Mouse (Mus musculus): ENCODE data around the gene Gm42906. TPM values are rescaled to one million over a fixed set of nuclear protein-coding genes. Genes with fewer than 3 reads are reported as not detected.
A peak's percentile ranks its signal among the peaks of the same experiment; 100 is the strongest.

Gene Gm42906
- polyA plus RNA-seq, 1 experiment from 2014 or later, result not detected

DNA sequence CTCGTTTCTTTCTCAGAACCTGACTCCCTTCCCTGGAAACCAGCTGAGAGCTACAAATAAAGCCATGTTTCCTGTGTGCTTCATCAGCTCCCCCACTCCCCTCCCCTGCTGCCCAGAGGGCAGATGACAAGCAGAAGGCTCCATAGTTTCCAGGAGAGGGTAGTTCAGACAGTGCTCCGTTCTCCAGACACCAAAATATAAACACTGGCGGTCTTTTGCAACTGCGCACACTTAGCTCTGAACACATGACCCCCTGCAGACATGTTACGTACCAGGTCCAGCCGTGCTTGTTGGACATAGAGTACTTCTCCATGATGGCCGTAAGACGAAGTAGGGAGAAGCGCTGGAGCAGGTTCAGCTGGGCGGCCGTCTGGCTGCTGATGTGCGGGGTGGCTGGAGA lies 367.5 kb downstream of the Gm42906 start:
- no peaks in the 10 kb centered on the region for H3K27me3 ChIP-seq (ENCODE audit: control insufficient read depth, insufficient read depth, low read depth, low read length)
- H3K4me2 ChIP-seq (ENCODE audit: low read depth, low read length), result no peak overlapping the region
- no peak overlapping the region for H3K9ac ChIP-seq (ENCODE audit: low read length)
- peaks cover 8% of the 10 kb centered on the region; the same call in 1 of the 2 replicates for H3K9me3 ChIP-seq (ENCODE audit: control insufficient read depth, low read length)
- peak; percentile 45; the same call in 1 of the 2 replicates for ATAC-seq (ENCODE audit: low read depth)
- no peak overlapping the region for H3K4me3 ChIP-seq (ENCODE audit: low read length)
- WGBS, result 50% methylated on average over 12 of the region's 12 CpGs
- H3K4me1 ChIP-seq (replicated peaks; ENCODE audit: control insufficient read depth, insufficient read depth, low read length), result peaks cover 22% of the 10 kb centered on the region
- peaks cover 29% of the 10 kb centered on the region for H3K36me3 ChIP-seq (ENCODE audit: control insufficient read depth, insufficient read depth, low read length)
- peak overlapping the region; percentile 70 for H3K27ac ChIP-seq (ENCODE audit: low read length)

GRCm38 (mm10) chr5:151059772-151060171 lies 368.2 kb downstream of the Gm42906 start:
- H3K4me3 ChIP-seq (ENCODE audit: low read length), result no peak overlapping the region
- no peaks in the 10 kb centered on the region for H3K27me3 ChIP-seq (ENCODE audit: control insufficient read depth, insufficient read depth, low read depth, low read length)
- H3K4me1 ChIP-seq (replicated peaks; ENCODE audit: control insufficient read depth, insufficient read depth, low read length), result peaks cover 29% of the 10 kb centered on the region
- no peak for ATAC-seq (ENCODE audit: low read depth)
- H3K36me3 ChIP-seq (ENCODE audit: control insufficient read depth, insufficient read depth, low read length), result peaks cover 33% of the 10 kb centered on the region
- H3K4me2 ChIP-seq (ENCODE audit: low read depth, low read length), result no peak overlapping the region
- peaks cover 8% of the 10 kb centered on the region; the same call in 1 of the 2 replicates for H3K9me3 ChIP-seq (ENCODE audit: control insufficient read depth, low read length)
- H3K27ac ChIP-seq (ENCODE audit: low read length), result no peak overlapping the region
- 75% methylated on average over 5 of the region's 5 CpGs for WGBS
- H3K9ac ChIP-seq (ENCODE audit: low read length), result no peak overlapping the region

GRCm38 (mm10) chr5:151059352-151059751 lies 368.6 kb downstream of the Gm42906 start:
- H3K4me3 ChIP-seq (ENCODE audit: low read length), result no peak overlapping the region
- H3K36me3 ChIP-seq (ENCODE audit: control insufficient read depth, insufficient read depth, low read length), result peaks cover 33% of the 10 kb centered on the region
- no peak overlapping the region for H3K4me2 ChIP-seq (ENCODE audit: low read depth, low read length)
- no peak overlapping the region for H3K27ac ChIP-seq (ENCODE audit: low read length)
- peaks cover 32% of the 10 kb centered on the region for H3K4me1 ChIP-seq (replicated peaks; ENCODE audit: control insufficient read depth, insufficient read depth, low read length)
- WGBS, result 88% methylated on average over 10 of the region's 10 CpGs
- ATAC-seq (ENCODE audit: low read depth), result no peak
- no peaks in the 10 kb centered on the region for H3K27me3 ChIP-seq (ENCODE audit: control insufficient read depth, insufficient read depth, low read depth, low read length)
- H3K9me3 ChIP-seq (ENCODE audit: control insufficient read depth, low read length), result peaks cover 8% of the 10 kb centered on the region; the same call in 1 of the 2 replicates
- no peak overlapping the region for H3K9ac ChIP-seq (ENCODE audit: low read length)

- H3K4me3 ChIP-seq (ENCODE audit: low read length), result no peak overlapping the region
- ATAC-seq (ENCODE audit: low read depth), result no peak
- peaks cover 30% of the 10 kb centered on the region for H3K36me3 ChIP-seq (ENCODE audit: control insufficient read depth, insufficient read depth, low read length)
- peaks cover 37% of the 10 kb centered on the region for H3K4me1 ChIP-seq (replicated peaks; ENCODE audit: control insufficient read depth, insufficient read depth, low read length)
- H3K27me3 ChIP-seq (ENCODE audit: control insufficient read depth, insufficient read depth, low read depth, low read length), result no peaks in the 10 kb centered on the region
- H3K9ac ChIP-seq (ENCODE audit: low read length), result no peak overlapping the region
- WGBS, result 84% methylated on average over 5 of the region's 5 CpGs
- H3K27ac ChIP-seq (ENCODE audit: low read length), result peak overlapping the region; percentile 3; the same call in 1 of the 2 replicates
- no peak overlapping the region for H3K4me2 ChIP-seq (ENCODE audit: low read depth, low read length)
- H3K9me3 ChIP-seq (ENCODE audit: control insufficient read depth, low read length), result peaks cover 8% of the 10 kb centered on the region; the same call in 1 of the 2 replicates
Measured at GRCm38 (mm10) chr5:151057716-151058115, 370.2 kb downstream of the Gm42906 start.

DNA sequence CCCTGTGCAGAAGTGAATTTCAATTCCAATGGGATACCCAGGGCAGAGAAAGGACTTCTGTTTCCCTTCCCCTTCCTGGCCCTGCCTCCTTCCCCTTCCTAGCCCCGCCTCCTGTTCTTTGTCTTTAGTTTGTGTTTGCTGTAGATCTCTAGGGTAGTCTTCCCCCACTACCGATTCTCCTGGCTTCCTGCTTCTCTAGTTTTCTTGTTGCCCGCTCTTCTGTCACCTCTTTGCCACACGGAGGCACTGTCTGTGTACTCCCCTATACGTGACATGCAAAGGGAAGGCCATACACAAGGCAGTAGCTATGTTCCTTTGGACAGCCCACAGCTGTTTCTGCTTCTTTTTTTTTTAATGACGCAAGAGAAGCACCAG lies 371.1 kb downstream of the Gm42906 start:
- Histone ChIP-seq H3K27ac (ENCODE audit: low read length) (peak overlapping the region; percentile 87), H3K27me3 (ENCODE audit: control insufficient read depth, insufficient read depth, low read depth, low read length) (no peaks in the 10 kb centered on the region), H3K36me3 (ENCODE audit: control insufficient read depth, insufficient read depth, low read length) (peaks cover 28% of the 10 kb centered on the region), H3K4me3 (ENCODE audit: low read length) (no peak overlapping the region), H3K4me1 (replicated peaks; ENCODE audit: control insufficient read depth, insufficient read depth, low read length) (peaks cover 37% of the 10 kb centered on the region), H3K4me2 (ENCODE audit: low read depth, low read length) (peak overlapping the region; percentile 37; the same call in 1 of the 2 replicates), H3K9ac (ENCODE audit: low read length) (peak overlapping the region; percentile 36; the same call in 1 of the 2 replicates), H3K9me3 (ENCODE audit: control insufficient read depth, low read length) (peaks cover 4% of the 10 kb centered on the region; the same call in 1 of the 2 replicates)
- WGBS, result 29% methylated on average over 6 of the region's 6 CpGs
- peak; percentile 77 for ATAC-seq (ENCODE audit: low read depth)

- Histone ChIP-seq H3K27me3 (ENCODE audit: control insufficient read depth, insufficient read depth, low read depth, low read length) (no peaks in the 10 kb centered on the region), H3K4me2 (ENCODE audit: low read depth, low read length) (peak overlapping the region; percentile 37), H3K4me1 (replicated peaks; ENCODE audit: control insufficient read depth, insufficient read depth, low read length) (peaks cover 37% of the 10 kb centered on the region), H3K9ac (ENCODE audit: low read length) (peak overlapping the region; percentile 36; the same call in 1 of the 2 replicates), H3K36me3 (ENCODE audit: control insufficient read depth, insufficient read depth, low read length) (peaks cover 24% of the 10 kb centered on the region), H3K4me3 (ENCODE audit: low read length) (no peak overlapping the region), H3K27ac (ENCODE audit: low read length) (peak overlapping the region; percentile 87), H3K9me3 (ENCODE audit: control insufficient read depth, low read length) (peaks cover 3% of the 10 kb centered on the region; the same call in 1 of the 2 replicates)
- ATAC-seq (ENCODE audit: low read depth), result no peak
- 33% methylated on average over 12 of the region's 12 CpGs for WGBS
Measured at GRCm38 (mm10) chr5:151056255-151056919, 371.6 kb downstream of the Gm42906 start.

GRCm38 (mm10) chr5:151055426-151056090 lies 372.4 kb downstream of the Gm42906 start:
- peak overlapping the region; percentile 87 for H3K27ac ChIP-seq (ENCODE audit: low read length)
- WGBS, result 88% methylated on average over 11 of the region's 11 CpGs
- no peak overlapping the region for H3K4me3 ChIP-seq (ENCODE audit: low read length)
- H3K4me1 ChIP-seq (replicated peaks; ENCODE audit: control insufficient read depth, insufficient read depth, low read length), result peaks cover 35% of the 10 kb centered on the region
- ATAC-seq (ENCODE audit: low read depth), result no peak
- no peaks in the 10 kb centered on the region for H3K27me3 ChIP-seq (ENCODE audit: control insufficient read depth, insufficient read depth, low read depth, low read length)
- H3K9me3 ChIP-seq (ENCODE audit: control insufficient read depth, low read length), result peaks cover 3% of the 10 kb centered on the region; the same call in 1 of the 2 replicates
- no peak overlapping the region for H3K4me2 ChIP-seq (ENCODE audit: low read depth, low read length)
- no peak overlapping the region for H3K9ac ChIP-seq (ENCODE audit: low read length)
- H3K36me3 ChIP-seq (ENCODE audit: control insufficient read depth, insufficient read depth, low read length), result peaks cover 32% of the 10 kb centered on the region

DNA sequence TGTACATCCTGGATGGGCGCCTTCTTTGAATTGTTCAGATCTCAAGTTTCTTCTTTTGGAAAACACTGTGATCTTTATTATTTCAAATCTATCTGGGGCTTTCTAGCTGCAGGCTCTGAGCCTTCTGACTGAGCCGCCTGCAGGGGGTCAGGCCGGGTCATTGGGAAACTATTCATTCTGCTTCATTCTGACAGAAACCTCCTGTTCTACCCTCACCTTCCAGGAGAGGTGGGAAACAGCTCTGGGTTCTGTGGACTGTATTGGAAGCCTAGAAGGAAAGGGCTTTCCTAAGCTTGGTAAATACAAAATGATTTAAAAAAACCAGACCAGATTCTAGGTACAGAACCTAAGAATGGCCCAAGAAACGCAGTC lies 373.2 kb downstream of the Gm42906 start:
- Histone ChIP-seq H3K9me3 (ENCODE audit: control insufficient read depth, low read length) (peaks cover 3% of the 10 kb centered on the region; the same call in 1 of the 2 replicates), H3K4me1 (replicated peaks; ENCODE audit: control insufficient read depth, insufficient read depth, low read length) (peaks cover 31% of the 10 kb centered on the region), H3K36me3 (ENCODE audit: control insufficient read depth, insufficient read depth, low read length) (peaks cover 32% of the 10 kb centered on the region), H3K9ac (ENCODE audit: low read length) (peak overlapping the region; percentile 1; the same call in 1 of the 2 replicates), H3K27me3 (ENCODE audit: control insufficient read depth, insufficient read depth, low read depth, low read length) (no peaks in the 10 kb centered on the region), H3K27ac (ENCODE audit: low read length) (peak overlapping the region; percentile 87), H3K4me3 (ENCODE audit: low read length) (no peak overlapping the region), H3K4me2 (ENCODE audit: low read depth, low read length) (peak overlapping the region; percentile 4; the same call in 1 of the 2 replicates)
- 39% methylated on average over 4 of the region's 4 CpGs for WGBS
- ATAC-seq (ENCODE audit: low read depth), result no peak

GRCm38 (mm10) chr5:151054100-151054742 lies 373.7 kb downstream of the Gm42906 start:
- H3K27ac ChIP-seq (ENCODE audit: low read length), result peak overlapping the region; percentile 87
- H3K9ac ChIP-seq (ENCODE audit: low read length), result no peak overlapping the region
- H3K4me1 ChIP-seq (replicated peaks; ENCODE audit: control insufficient read depth, insufficient read depth, low read length), result peaks cover 31% of the 10 kb centered on the region
- H3K4me2 ChIP-seq (ENCODE audit: low read depth, low read length), result peak overlapping the region; percentile 4; the same call in 1 of the 2 replicates
- H3K4me3 ChIP-seq (ENCODE audit: low read length), result no peak overlapping the region
- no peaks in the 10 kb centered on the region for H3K27me3 ChIP-seq (ENCODE audit: control insufficient read depth, insufficient read depth, low read depth, low read length)
- peak; percentile 80 for ATAC-seq (ENCODE audit: low read depth)
- H3K36me3 ChIP-seq (ENCODE audit: control insufficient read depth, insufficient read depth, low read length), result peaks cover 32% of the 10 kb centered on the region
- 13% methylated on average over 7 of the region's 7 CpGs for whole genome bisulfite sequencing
- H3K9me3 ChIP-seq (ENCODE audit: control insufficient read depth, low read length), result peaks cover 3% of the 10 kb centered on the region; the same call in 1 of the 2 replicates

All from lung, embryonic 16.5 days (tissue).